Comparison of ENCODE assay signal across 10 mouse cellular contexts in the genomic region with DNA sequence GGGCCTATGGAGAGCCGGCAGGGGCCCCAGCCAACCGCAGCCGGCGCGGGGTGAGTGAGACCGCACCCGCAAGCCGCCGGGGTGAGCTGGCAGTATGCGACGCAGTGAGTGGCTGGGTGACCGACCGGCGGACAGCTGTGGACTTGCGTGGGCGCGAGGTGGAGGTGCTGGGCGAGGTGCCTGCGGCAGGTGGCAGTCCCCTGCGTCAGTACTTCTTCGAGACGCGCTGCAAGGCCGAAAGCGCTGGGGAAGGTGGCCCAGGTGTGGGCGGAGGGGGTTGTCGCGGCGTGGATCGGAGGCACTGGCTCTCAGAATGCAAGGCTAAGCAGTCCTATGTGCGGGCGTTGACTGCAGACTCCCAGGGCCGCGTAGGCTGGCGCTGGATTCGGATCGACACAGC. TPM values are rescaled to one million over a fixed set of nuclear protein-coding genes. Genes with fewer than 3 reads are reported as not detected.
A peak's percentile ranks its signal among the peaks of the same experiment; 100 is the strongest.
DNase-seq lines count a peak whose midpoint lies in the region; ATAC-seq and TF ChIP-seq lines count a peak whose summit lies in the region.
"Had no signal": no experiment of that assay in that cellular context is flagged by ENCODE, and none has a peak within 500 bp of the region (broad histone marks: within the 10 kb centered on the region; RNA-seq: fewer than 3 reads in every experiment).

No protein-coding gene starts in this region.

- no peak for TF ChIP-seq CTCF in gastrocnemius, adult 2 months (IDR thresholded peaks at IDR 0.05)

- H3K4me3 ChIP-seq in forebrain, embryonic 14.5 days (ENCODE audit: low read depth, low read length) = no peak overlapping the region
- no peak overlapping the region for H3K4me3 ChIP-seq in forebrain, embryonic 11.5 days (ENCODE audit: low read depth, low read length)
- peak overlapping the region; percentile 25 for H3K4me3 ChIP-seq in lung, embryonic 16.5 days (ENCODE audit: low read length)
- peak overlapping the region; percentile 17; the same call in 1 of the 2 replicates for H3K4me3 ChIP-seq in hindbrain, embryonic 16.5 days (ENCODE audit: low read length)
- no peak overlapping the region for H3K4me3 ChIP-seq in gastrocnemius, adult 2 months

- no peaks in the 10 kb centered on the region for H3K36me3 ChIP-seq in forebrain, embryonic 14.5 days (ENCODE audit: control insufficient read depth, insufficient read depth, low read length)
- H3K36me3 ChIP-seq in forebrain, embryonic 11.5 days (ENCODE audit: control insufficient read depth, insufficient read depth, low read length) = no peaks in the 10 kb centered on the region
- no peaks in the 10 kb centered on the region for H3K36me3 ChIP-seq in lung, embryonic 16.5 days (ENCODE audit: control insufficient read depth, insufficient read depth, low read length)
- H3K36me3 ChIP-seq in hindbrain, embryonic 16.5 days (ENCODE audit: control insufficient read depth, insufficient read depth, low read length) = no peaks in the 10 kb centered on the region

- no peak overlapping the region for H3K27ac ChIP-seq in forebrain, embryonic 14.5 days (ENCODE audit: low read depth, low read length)
- no peak overlapping the region for H3K27ac ChIP-seq in forebrain, embryonic 11.5 days (ENCODE audit: low read depth, low read length)
- no peak overlapping the region for H3K27ac ChIP-seq in lung, embryonic 16.5 days (ENCODE audit: low read length)
- H3K27ac ChIP-seq in hindbrain, embryonic 16.5 days (ENCODE audit: low read depth, low read length) = no peak overlapping the region
- no peak overlapping the region for H3K27ac ChIP-seq in gastrocnemius, adult 2 months

- intact Hi-C loops in gastrocnemius, adult 2 months (cut with DNase I) = loop anchor here (2.0 kb wide), 1 partner anchor 15 kb away; no protein-coding TSS in a partner anchor

- WGBS in forebrain, embryonic 14.5 days = 12% methylated on average over 37 of the region's 37 CpGs
- WGBS in forebrain, embryonic 11.5 days = 11% methylated on average over 37 of the region's 37 CpGs
- WGBS in lung, embryonic 16.5 days = 12% methylated on average over 37 of the region's 37 CpGs
- WGBS in hindbrain, embryonic 16.5 days = 11% methylated on average over 37 of the region's 37 CpGs

- no peaks in the 10 kb centered on the region for H3K9me3 ChIP-seq in forebrain, embryonic 14.5 days (replicated peaks; ENCODE audit: control insufficient read depth, low read length)
- H3K9me3 ChIP-seq in forebrain, embryonic 11.5 days (ENCODE audit: control insufficient read depth, low read length) = no peaks in the 10 kb centered on the region
- H3K9me3 ChIP-seq in lung, embryonic 16.5 days (ENCODE audit: control insufficient read depth, low read length) = no peaks in the 10 kb centered on the region
- H3K9me3 ChIP-seq in hindbrain, embryonic 16.5 days (ENCODE audit: control insufficient read depth, low read length) = no peaks in the 10 kb centered on the region

- peaks cover 77% of the 10 kb centered on the region for H3K27me3 ChIP-seq in forebrain, embryonic 14.5 days (replicated peaks; ENCODE audit: control insufficient read depth, insufficient read depth, low read length)
- H3K27me3 ChIP-seq in forebrain, embryonic 11.5 days (ENCODE audit: control insufficient read depth, insufficient read depth, low read length) = peaks cover 82% of the 10 kb centered on the region
- peaks cover 64% of the 10 kb centered on the region for H3K27me3 ChIP-seq in lung, embryonic 16.5 days (ENCODE audit: control insufficient read depth, insufficient read depth, low read depth, low read length)
- peaks cover 87% of the 10 kb centered on the region for H3K27me3 ChIP-seq in hindbrain, embryonic 16.5 days (replicated peaks; ENCODE audit: control insufficient read depth, insufficient read depth, low read length)

- no peaks in the 10 kb centered on the region for H3K4me1 ChIP-seq in forebrain, embryonic 14.5 days (ENCODE audit: control insufficient read depth, insufficient read depth, low read length)
- peaks cover 13% of the 10 kb centered on the region; the same call in 1 of the 2 replicates for H3K4me1 ChIP-seq in forebrain, embryonic 11.5 days (replicated peaks; ENCODE audit: control insufficient read depth, insufficient read depth, low read length)
- peaks cover 23% of the 10 kb centered on the region for H3K4me1 ChIP-seq in lung, embryonic 16.5 days (replicated peaks; ENCODE audit: control insufficient read depth, insufficient read depth, low read length)
- H3K4me1 ChIP-seq in hindbrain, embryonic 16.5 days (ENCODE audit: control insufficient read depth, insufficient read depth, low read depth, low read length) = peaks cover 15% of the 10 kb centered on the region

- DNase-seq in forebrain, embryonic 14.5 days (ENCODE audit: low spot score) = no peak
- DNase-seq in forebrain, embryonic 11.5 days (ENCODE audit: low spot score) = no peak
- DNase-seq in lung, postnatal 36 days = no peak
- DNase-seq in naive thymus-derived CD4-positive, alpha-beta T cell, adult 2 months (ENCODE audit: low read depth) = peak; percentile 35
- DNase-seq in gastrocnemius, adult 2 months = no peak
- no peak for DNase-seq in embryo, embryonic 10.5 days (ENCODE audit: low spot score)
- DNase-seq: layer of hippocampus, postnatal 36 days had no signal

- H3K9ac ChIP-seq in forebrain, embryonic 14.5 days (ENCODE audit: low read length) = peak overlapping the region; percentile 25; the same call in 1 of the 2 replicates
- no peak overlapping the region for H3K9ac ChIP-seq in forebrain, embryonic 11.5 days (ENCODE audit: low read length)
- peak overlapping the region; percentile 30 for H3K9ac ChIP-seq in lung, embryonic 16.5 days (ENCODE audit: low read length)
- H3K9ac ChIP-seq in hindbrain, embryonic 16.5 days (ENCODE audit: low read depth, low read length) = peak overlapping the region; percentile 41; the same call in 1 of the 2 replicates

- H3K4me2 ChIP-seq in forebrain, embryonic 14.5 days (ENCODE audit: low read length) = no peak overlapping the region
- H3K4me2 ChIP-seq in forebrain, embryonic 11.5 days (ENCODE audit: low read depth, low read length, severe bottlenecking) = no peak overlapping the region
- H3K4me2 ChIP-seq in lung, embryonic 16.5 days (ENCODE audit: low read depth, low read length) = peak overlapping the region; percentile 37
- peak overlapping the region; percentile 25 for H3K4me2 ChIP-seq in hindbrain, embryonic 16.5 days (ENCODE audit: low read length)

- ATAC-seq in forebrain, embryonic 14.5 days = no peak
- no peak for ATAC-seq in forebrain, embryonic 11.5 days (replicated peaks; ENCODE audit: low FRiP score)
- no peak for ATAC-seq in lung, embryonic 16.5 days (ENCODE audit: low read depth)
- ATAC-seq in hindbrain, embryonic 16.5 days = no peak

RNA-seq across cellular contexts. Expression of a gene that starts 2.1 kb away (rescaled TPM):
- 0.22 TPM in 1 of 2 replicates, not detected in the other for polyA plus RNA-seq in forebrain, embryonic 14.5 days (2014; fragmentation: Nextera tagmentation; extraction: Ambion mirVana)
- 0.33 and 0.67 TPM in 2 replicates for polyA plus RNA-seq in forebrain, embryonic 11.5 days (2014; fragmentation: Nextera tagmentation; extraction: Ambion mirVana)
- polyA plus RNA-seq in lung, embryonic 16.5 days (2015; fragmentation: Nextera tagmentation; extraction: Ambion mirVana) = 3.2 and 3.5 TPM in 2 replicates
- polyA plus RNA-seq in hindbrain, embryonic 16.5 days (2015; fragmentation: Nextera tagmentation; extraction: Ambion mirVana) = 0.15 and 0.27 TPM in 2 replicates
- total RNA-seq in gastrocnemius, adult 2 months (2021) = 1 to 10 TPM; 3.6 to 4.9 TPM

RNA-seq across cellular contexts. Expression of a gene that starts 5.0 kb away (rescaled TPM):
- polyA plus RNA-seq in forebrain, embryonic 14.5 days (2014; fragmentation: Nextera tagmentation; extraction: Ambion mirVana) = 0.46 TPM in 1 of 2 replicates, not detected in the other
- not detected in 2 replicates for polyA plus RNA-seq in forebrain, embryonic 11.5 days (2014; fragmentation: Nextera tagmentation; extraction: Ambion mirVana)
- 2.3 and 3.3 TPM in 2 replicates for polyA plus RNA-seq in lung, embryonic 16.5 days (2015; fragmentation: Nextera tagmentation; extraction: Ambion mirVana)
- 2.0 and 2.3 TPM in 2 replicates for polyA plus RNA-seq in hindbrain, embryonic 16.5 days (2015; fragmentation: Nextera tagmentation; extraction: Ambion mirVana)
- under 1 TPM; 0.51 to 0.73 TPM for total RNA-seq in gastrocnemius, adult 2 months (2021)
- total RNA-seq: layer of hippocampus, postnatal 36 days had no signal
- polyA plus RNA-seq: spleen, adult 2 months had no signal

RNA-seq across cellular contexts. Expression of a gene that starts 10.2 kb away (rescaled TPM):
- not detected in 2 replicates for polyA plus RNA-seq in forebrain, embryonic 14.5 days (2014; fragmentation: Nextera tagmentation; extraction: Ambion mirVana)
- polyA plus RNA-seq in forebrain, embryonic 11.5 days (2014; fragmentation: Nextera tagmentation; extraction: Ambion mirVana) = not detected in 2 replicates
- not detected in 2 replicates for polyA plus RNA-seq in lung, embryonic 16.5 days (2015; fragmentation: Nextera tagmentation; extraction: Ambion mirVana)
- polyA plus RNA-seq in hindbrain, embryonic 16.5 days (2015; fragmentation: Nextera tagmentation; extraction: Ambion mirVana) = 0.06 TPM in 1 of 2 replicates, not detected in the other
- total RNA-seq in gastrocnemius, adult 2 months (2021) = 10 to 100 TPM; 68.4 to 95.8 TPM
- total RNA-seq: layer of hippocampus, postnatal 36 days had no signal

RNA-seq across cellular contexts. Expression of a gene that starts 19.0 kb away (rescaled TPM):
- 13.4 and 15.5 TPM in 2 replicates for polyA plus RNA-seq in forebrain, embryonic 14.5 days (2014; fragmentation: Nextera tagmentation; extraction: Ambion mirVana)
- 37.0 and 37.6 TPM in 2 replicates for polyA plus RNA-seq in forebrain, embryonic 11.5 days (2014; fragmentation: Nextera tagmentation; extraction: Ambion mirVana)
- 53.8 and 54.1 TPM in 2 replicates for polyA plus RNA-seq in lung, embryonic 16.5 days (2015; fragmentation: Nextera tagmentation; extraction: Ambion mirVana)
- 25.5 and 28.7 TPM in 2 replicates for polyA plus RNA-seq in hindbrain, embryonic 16.5 days (2015; fragmentation: Nextera tagmentation; extraction: Ambion mirVana)
- 100 to 1,000 TPM; 279 to 365 TPM for total RNA-seq in gastrocnemius, adult 2 months (2021)

RNA-seq across cellular contexts. Expression of a gene that starts 20.1 kb away (rescaled TPM):
- polyA plus RNA-seq in forebrain, embryonic 14.5 days (2014; fragmentation: Nextera tagmentation; extraction: Ambion mirVana) = 95.7 and 99.4 TPM in 2 replicates
- polyA plus RNA-seq in forebrain, embryonic 11.5 days (2014; fragmentation: Nextera tagmentation; extraction: Ambion mirVana) = 79.8 and 87.9 TPM in 2 replicates
- polyA plus RNA-seq in lung, embryonic 16.5 days (2015; fragmentation: Nextera tagmentation; extraction: Ambion mirVana) = 181 and 191 TPM in 2 replicates
- polyA plus RNA-seq in hindbrain, embryonic 16.5 days (2015; fragmentation: Nextera tagmentation; extraction: Ambion mirVana) = 144 and 161 TPM in 2 replicates
- total RNA-seq in gastrocnemius, adult 2 months (2021) = 10 to 100 TPM; 87.9 to 90.7 TPM

Comparison
In these comparisons a context has a peak if more than half of its experiments do, and no peak if none do; other contexts are left out.
1. H3K4me2 ChIP-seq: peak in lung, embryonic 16.5 days (single experiment) and hindbrain, embryonic 16.5 days (single experiment); none in forebrain, embryonic 14.5 days (single experiment) and forebrain, embryonic 11.5 days (single experiment).
2. H3K4me3 ChIP-seq: peak in lung, embryonic 16.5 days (single experiment) and hindbrain, embryonic 16.5 days (single experiment); none in forebrain, embryonic 14.5 days (single experiment), forebrain, embryonic 11.5 days (single experiment) and gastrocnemius, adult 2 months (single experiment).